Mouse (Mus musculus): ENCODE results near the gene Cryba2.

Cryba2 gene

GRCm38 (mm10) chr1:74893134-74893855, at the start of gene Cryba2:
Gene Cryba2 (minus strand): TSS chr1:74893143.
- DNase-seq (ENCODE audit: low spot score) = no peak

GRCm38 (mm10) chr1:74941651-74942360, 48.9 kb upstream of the Cryba2 start:
- no peak for DNase-seq (ENCODE audit: low spot score)

- DNase-seq (ENCODE audit: low spot score) = no peak
These were observed 46.8 kb upstream of the Cryba2 start for GRCm38 (mm10) chr1:74939762-74940161.

- DNase-seq (ENCODE audit: low spot score) = no peak
These were observed 43.4 kb upstream of the Cryba2 start for GRCm38 (mm10) chr1:74936221-74936830.

GRCm38 (mm10) chr1:74935402-74935801, 42.5 kb upstream of the Cryba2 start, which contains the start of gene Cfap65:
Gene Cfap65 (minus strand): TSS chr1:74935599.
- no peak for DNase-seq (ENCODE audit: low spot score)

- DNase-seq (ENCODE audit: low spot score) = no peak
These were observed 34.8 kb upstream of the Cryba2 start for GRCm38 (mm10) chr1:74927621-74928296.

- no peak for DNase-seq (ENCODE audit: low spot score)
These were observed 33.8 kb upstream of the Cryba2 start for GRCm38 (mm10) chr1:74926721-74927120.

- no peak for DNase-seq (ENCODE audit: low spot score)
These were observed 31.5 kb upstream of the Cryba2 start for GRCm38 (mm10) chr1:74924464-74924863.

GRCm38 (mm10) chr1:74915706-74916105, 22.8 kb upstream of the Cryba2 start:
- no peak for DNase-seq (ENCODE audit: low spot score)

- DNase-seq (ENCODE audit: low spot score) = no peak
These were observed 9.2 kb upstream of the Cryba2 start for GRCm38 (mm10) chr1:74902191-74902590.

- peak; percentile 13 for DNase-seq (ENCODE audit: low spot score)
These were observed 8.7 kb upstream of the Cryba2 start for GRCm38 (mm10) chr1:74901686-74902085.

- DNase-seq (ENCODE audit: low spot score) = no peak
These were observed 7.7 kb upstream of the Cryba2 start for GRCm38 (mm10) chr1:74900341-74901285.

- DNase-seq (ENCODE audit: low spot score) = no peak
These were observed 5.9 kb upstream of the Cryba2 start for GRCm38 (mm10) chr1:74898656-74899431.

- no peak for DNase-seq (ENCODE audit: low spot score)
These were observed 5.0 kb upstream of the Cryba2 start for GRCm38 (mm10) chr1:74897976-74898375.

GRCm38 (mm10) chr1:74894966-74895365, 2.0 kb upstream of the Cryba2 start:
- peak; percentile 13 for DNase-seq (ENCODE audit: low spot score)

- no peak for DNase-seq (ENCODE audit: low spot score)
These were observed 401 bp downstream of the Cryba2 start for GRCm38 (mm10) chr1:74892351-74893133.

GRCm38 (mm10) chr1:74891513-74891912, 1.4 kb downstream of the Cryba2 start:
- DNase-seq (ENCODE audit: low spot score) = no peak

- DNase-seq (ENCODE audit: low spot score) = no peak
These were observed 7.4 kb downstream of the Cryba2 start, which contains the start of gene Fev for GRCm38 (mm10) chr1:74885369-74886042. Gene Fev (minus strand): TSS chr1:74885419.
